Comparison of ENCODE assay signal across 8 mouse cellular contexts in the genomic region with DNA sequence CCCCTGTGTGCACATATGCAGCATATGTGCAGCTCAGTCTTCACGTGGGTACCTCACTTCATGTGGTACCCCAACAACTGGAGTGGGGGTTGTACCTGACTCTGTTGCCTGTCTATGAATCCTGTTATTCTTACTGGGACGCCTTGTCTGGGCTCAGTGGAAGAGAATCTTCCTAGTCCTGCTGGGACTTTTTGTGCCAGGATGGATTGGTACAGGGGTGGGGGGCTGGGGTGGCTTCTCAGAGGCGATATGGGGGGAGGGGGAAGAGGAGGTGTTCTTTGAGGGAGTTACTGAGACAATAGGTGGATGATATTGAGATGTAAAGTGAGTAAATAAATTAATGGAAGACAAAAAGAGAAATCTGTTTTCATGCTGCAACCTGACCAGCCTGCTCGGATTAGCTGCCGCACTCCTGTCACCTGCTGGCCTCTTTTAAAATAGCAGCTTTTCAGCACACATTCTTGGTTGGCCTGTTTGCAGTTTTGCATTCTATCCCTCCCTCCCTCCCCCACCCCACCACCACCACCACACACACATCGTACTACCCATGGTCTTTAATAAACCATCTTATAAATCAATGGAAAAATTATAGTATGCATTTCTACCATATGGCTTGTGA.
DNase-seq lines count a peak whose midpoint lies in the region; ATAC-seq and TF ChIP-seq lines count a peak whose summit lies in the region.

No protein-coding gene starts in this region.

- peak; percentile 22; the same call in 1 of the 2 replicates for ATAC-seq in hindbrain, embryonic 12.5 days (ENCODE audit: low FRiP score)
- ATAC-seq in forebrain, embryonic 13.5 days, result peak; percentile 53; the same call in 1 of the 2 replicates
- no peak for ATAC-seq in stomach, postnatal 0 days (ENCODE audit: low FRiP score, low TSS enrichment)
- ATAC-seq in granulocyte monocyte progenitor cell, adult 5-6 weeks (replicated peaks; ENCODE audit: poor library complexity, severe bottlenecking), result no peak

- H3K27ac ChIP-seq in hindbrain, embryonic 12.5 days, result no peak overlapping the region
- no peak overlapping the region for H3K27ac ChIP-seq in hindbrain, embryonic 10.5 days
- H3K27ac ChIP-seq in testis, adult 2 months (ENCODE audit: control insufficient read depth, insufficient read depth, low read depth, low read length), result no peak overlapping the region
- no peak overlapping the region for H3K27ac ChIP-seq in forebrain, embryonic 13.5 days
- H3K27ac ChIP-seq in stomach, postnatal 0 days (replicated peaks), result no peak overlapping the region

- H3K9me3 ChIP-seq in hindbrain, embryonic 12.5 days (replicated peaks), result peaks cover 5% of the 10 kb centered on the region; the same call in 1 of the 2 replicates
- no peaks in the 10 kb centered on the region for H3K9me3 ChIP-seq in hindbrain, embryonic 10.5 days
- H3K9me3 ChIP-seq in forebrain, embryonic 13.5 days (replicated peaks), result no peaks in the 10 kb centered on the region
- H3K9me3 ChIP-seq in stomach, postnatal 0 days (ENCODE audit: control insufficient read depth, low read length), result no peaks in the 10 kb centered on the region

- DNase-seq in hindbrain, embryonic 10.5 days (ENCODE audit: low spot score), result no peak
- no peak for DNase-seq in testis, postnatal 14 days (ENCODE audit: low spot score)
- DNase-seq in stomach, postnatal 0 days (ENCODE audit: low spot score), result no peak
- DNase-seq in c-Kit-positive CD71-positive TER-119-positive erythroid progenitor cells, embryonic 14.5 days (ENCODE audit: low spot score), result no peak

- no peak overlapping the region for H3K9ac ChIP-seq in hindbrain, embryonic 12.5 days
- H3K9ac ChIP-seq in forebrain, embryonic 13.5 days, result no peak overlapping the region
- no peak overlapping the region for H3K9ac ChIP-seq in stomach, postnatal 0 days (ENCODE audit: low read length)

- WGBS in hindbrain, embryonic 12.5 days, result 49% methylated on average over 6 of the region's 6 CpGs
- WGBS in hindbrain, embryonic 10.5 days, result 50% methylated on average over 6 of the region's 6 CpGs
- 44% methylated on average over 6 of the region's 6 CpGs for WGBS in forebrain, embryonic 13.5 days
- WGBS in stomach, postnatal 0 days, result 51% methylated on average over 6 of the region's 6 CpGs

- H3K4me1 ChIP-seq in hindbrain, embryonic 12.5 days, result no peaks in the 10 kb centered on the region
- no peaks in the 10 kb centered on the region for H3K4me1 ChIP-seq in hindbrain, embryonic 10.5 days (replicated peaks)
- no peaks in the 10 kb centered on the region for H3K4me1 ChIP-seq in testis, adult 2 months (ENCODE audit: control insufficient read depth, insufficient read depth, low read length)
- no peaks in the 10 kb centered on the region for H3K4me1 ChIP-seq in forebrain, embryonic 13.5 days
- H3K4me1 ChIP-seq in stomach, postnatal 0 days (replicated peaks; ENCODE audit: control insufficient read depth, insufficient read depth), result no peaks in the 10 kb centered on the region

- no peak overlapping the region for H3K4me3 ChIP-seq in hindbrain, embryonic 12.5 days
- H3K4me3 ChIP-seq in hindbrain, embryonic 10.5 days, result no peak overlapping the region
- no peak overlapping the region for H3K4me3 ChIP-seq in testis, adult 2 months (ENCODE audit: control insufficient read depth, low read depth, low read length)
- no peak overlapping the region for H3K4me3 ChIP-seq in forebrain, embryonic 13.5 days
- no peak overlapping the region for H3K4me3 ChIP-seq in stomach, postnatal 0 days (ENCODE audit: low read depth, low read length)

- H3K36me3 ChIP-seq in hindbrain, embryonic 12.5 days, result no peaks in the 10 kb centered on the region
- H3K36me3 ChIP-seq in hindbrain, embryonic 10.5 days, result no peaks in the 10 kb centered on the region
- no peaks in the 10 kb centered on the region for H3K36me3 ChIP-seq in testis, adult 2 months (ENCODE audit: control insufficient read depth, insufficient read depth, low read length)
- no peaks in the 10 kb centered on the region for H3K36me3 ChIP-seq in forebrain, embryonic 13.5 days (ENCODE audit: poor library complexity, severe bottlenecking)
- H3K36me3 ChIP-seq in stomach, postnatal 0 days (ENCODE audit: control insufficient read depth, insufficient read depth, low read length), result no peaks in the 10 kb centered on the region

- no peak for TF ChIP-seq POLR2A in testis, adult 2 months (IDR thresholded peaks at IDR 0.05; ENCODE audit: control insufficient read depth, low read depth, low read length)

- H3K4me2 ChIP-seq in hindbrain, embryonic 12.5 days (replicated peaks), result no peak overlapping the region
- H3K4me2 ChIP-seq in forebrain, embryonic 13.5 days, result no peak overlapping the region
- no peak overlapping the region for H3K4me2 ChIP-seq in stomach, postnatal 0 days (replicated peaks; ENCODE audit: low read depth)

- TF ChIP-seq EP300 in stomach, postnatal 0 days (optimal IDR thresholded peaks at IDR 0.05), result no peak

- no peaks in the 10 kb centered on the region for H3K27me3 ChIP-seq in hindbrain, embryonic 12.5 days
- H3K27me3 ChIP-seq in hindbrain, embryonic 10.5 days (ENCODE audit: insufficient read depth, poor library complexity, severe bottlenecking), result no peaks in the 10 kb centered on the region
- no peaks in the 10 kb centered on the region for H3K27me3 ChIP-seq in testis, adult 2 months (ENCODE audit: control insufficient read depth, insufficient read depth, low read length)
- H3K27me3 ChIP-seq in forebrain, embryonic 13.5 days, result no peaks in the 10 kb centered on the region
- H3K27me3 ChIP-seq in stomach, postnatal 0 days (ENCODE audit: control insufficient read depth, insufficient read depth, low read length), result no peaks in the 10 kb centered on the region

- peak; percentile 29; the same call in 1 of the 2 replicates for TF ChIP-seq CTCF in testis, adult 2 months (IDR thresholded peaks at IDR 0.05; ENCODE audit: control insufficient read depth, insufficient read depth, insufficient replicate concordance, low read depth, low read length)
- peak; percentile 61 for TF ChIP-seq CTCF in stomach, postnatal 0 days (IDR thresholded peaks at IDR 0.05; ENCODE audit: low read depth)

Comparison
In these comparisons a context has a peak if more than half of its experiments do, and no peak if none do; other contexts are left out.
1. ATAC-seq: peak in hindbrain, embryonic 12.5 days (single experiment) and forebrain, embryonic 13.5 days (single experiment); none in stomach, postnatal 0 days (single experiment) and granulocyte monocyte progenitor cell, adult 5-6 weeks (single experiment).